Mouse (Mus musculus) limb, embryonic 13.5 days (tissue): ENCODE results near the gene Chaf1a. TPM values are rescaled to one million over a fixed set of nuclear protein-coding genes. Genes with fewer than 3 reads are reported as not detected.
A peak's percentile ranks its signal among the peaks of the same experiment; 100 is the strongest.

Source experiments
- ATAC-seq: fragments of 200-750 bp; cut with Nextera tagmentation; 2 replicates; pipeline ENCODE4 v1.8.0; 2017; ENCODE audit warnings: low read depth, moderate number of reproducible peaks, moderate TSS enrichment; ENCODE audit not compliant: low FRiP score
- H3K27ac ChIP-seq: fragments of 300-500 bp; sonication (generic); 2 replicates; pipeline ENCODE4 v1.5.1; 2015; ENCODE audit warnings: inconsistent platforms, mild to moderate bottlenecking, moderate library complexity
- H3K27me3 ChIP-seq: fragments of 300-500 bp; sonication (generic); 2 replicates; pipeline ENCODE4 v1.6.1; 2015; ENCODE audit warnings: mild to moderate bottlenecking, inconsistent platforms
- H3K36me3 ChIP-seq: fragments of 300-500 bp; sonication (generic); 2 replicates; pipeline ENCODE4 v1.6.1; 2015; ENCODE audit warnings: inconsistent platforms, mild to moderate bottlenecking, moderate library complexity
- H3K4me1 ChIP-seq: fragments of 300-500 bp; sonication (generic); 2 replicates; pipeline ENCODE4 v1.6.1; 2015; ENCODE audit warnings: inconsistent platforms
- H3K4me2 ChIP-seq: fragments of 300-500 bp; sonication (generic); replicated peaks from 2 replicates; pipeline ENCODE4 v1.6.1; 2015; ENCODE audit warnings: inconsistent platforms, mild to moderate bottlenecking, moderate library complexity
- H3K4me3 ChIP-seq: fragments of 300-500 bp; sonication (generic); 2 replicates; pipeline ENCODE4 v1.5.1; 2015; ENCODE audit warnings: moderate library complexity, mild to moderate bottlenecking, inconsistent platforms
- H3K9ac ChIP-seq: fragments of 300-500 bp; sonication (generic); 2 replicates; pipeline ENCODE4 v1.6.1; 2015; ENCODE audit warnings: mild to moderate bottlenecking, inconsistent platforms
- H3K9me3 ChIP-seq: fragments of 300-500 bp; sonication (generic); 2 replicates; pipeline ENCODE4 v1.6.1; 2016; ENCODE audit warnings: inconsistent platforms
- WGBS: fragments of 180-500 bp; shearing (Covaris S2); methylation state at CpG from one replicate; pipeline ENCODE4 v1.1.7; 2015; 5-methylcytosine and 5-hydroxymethylcytosine counted together
- polyA plus RNA-seq: library from polyadenylated mRNA; unstranded; fragments of >200 nt; fragmentation: Nextera tagmentation; extraction: Ambion mirVana; gene quantifications from 2 replicates; pipeline ENCODE4 v1.2.1, GENCODE M21; 2015

The Chaf1a gene
- polyA plus RNA-seq, 1 experiment from 2014 or later: 29.0 TPM

DNA sequence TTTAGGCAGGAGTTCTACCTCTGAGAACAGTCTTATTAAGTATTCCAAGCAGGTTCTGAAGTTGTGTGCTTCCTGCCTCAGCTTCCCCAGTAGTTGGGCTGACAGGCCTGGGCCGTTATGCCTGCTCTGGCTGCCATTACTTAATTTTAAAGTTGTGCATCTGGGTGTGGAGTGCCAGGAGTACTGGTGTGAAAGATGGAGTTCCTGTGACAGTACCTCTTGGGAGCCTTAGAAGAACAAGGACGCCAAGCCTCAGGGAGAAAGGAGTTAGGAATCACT is 30.3 kb upstream of the Chaf1a start:
- no peak for ATAC-seq
- peak overlapping the region; percentile 84 for H3K4me3 ChIP-seq
- H3K9ac ChIP-seq: peak overlapping the region; percentile 86
- no peaks in the 10 kb centered on the region for H3K9me3 ChIP-seq
- peaks cover 24% of the 10 kb centered on the region for H3K4me1 ChIP-seq
- H3K36me3 ChIP-seq: peaks cover 39% of the 10 kb centered on the region
- 0 out of 2 replicates have a peak overlapping the region, but pooled peaks have one; percentile 93 for H3K27ac ChIP-seq
- H3K4me2 ChIP-seq: peak overlapping the region; percentile 99
- 30% methylated on average over 2 of the region's 2 CpGs for WGBS
- H3K27me3 ChIP-seq: peaks cover 6% of the 10 kb centered on the region; the same call in 1 of the 2 replicates

GRCm38 (mm10) chr17:56010255-56010654 is 30.0 kb upstream of the Chaf1a start:
- no peak overlapping the region for H3K27ac ChIP-seq
- H3K27me3 ChIP-seq: peaks cover 2% of the 10 kb centered on the region; the same call in 1 of the 2 replicates
- peaks cover 24% of the 10 kb centered on the region for H3K4me1 ChIP-seq
- H3K9ac ChIP-seq: peak overlapping the region; percentile 86
- H3K4me3 ChIP-seq: peak overlapping the region; percentile 84
- H3K9me3 ChIP-seq: no peaks in the 10 kb centered on the region
- ATAC-seq: no peak
- peaks cover 43% of the 10 kb centered on the region for H3K36me3 ChIP-seq
- peak overlapping the region; percentile 99 for H3K4me2 ChIP-seq
- 65% methylated on average over 14 of the region's 14 CpGs for WGBS

- Histone ChIP-seq H3K4me1 (peaks cover 24% of the 10 kb centered on the region), H3K9me3 (no peaks in the 10 kb centered on the region), H3K9ac (peak overlapping the region; percentile 86), H3K36me3 (peaks cover 47% of the 10 kb centered on the region), H3K4me2 (peak overlapping the region; percentile 99), H3K27me3 (no peaks in the 10 kb centered on the region), H3K4me3 (peak overlapping the region; percentile 84), H3K27ac (no peak overlapping the region)
- WGBS: 8% methylated on average over 9 of the region's 9 CpGs
- no peak for ATAC-seq
Observed at GRCm38 (mm10) chr17:56010681-56011080, 29.6 kb upstream of the Chaf1a start.

- WGBS: 84% methylated on average over 7 of the region's 7 CpGs
- H3K4me1 ChIP-seq: peaks cover 24% of the 10 kb centered on the region
- H3K4me2 ChIP-seq: no peak overlapping the region
- peaks cover 54% of the 10 kb centered on the region for H3K36me3 ChIP-seq
- no peak overlapping the region for H3K4me3 ChIP-seq
- H3K27me3 ChIP-seq: no peaks in the 10 kb centered on the region
- no peak overlapping the region for H3K9ac ChIP-seq
- H3K27ac ChIP-seq: no peak overlapping the region
- ATAC-seq: no peak
- no peaks in the 10 kb centered on the region for H3K9me3 ChIP-seq
Observed at GRCm38 (mm10) chr17:56011441-56011840, 28.8 kb upstream of the Chaf1a start.

GRCm38 (mm10) chr17:56015293-56015692 is 24.9 kb upstream of the Chaf1a start:
- H3K9ac ChIP-seq: no peak overlapping the region
- H3K36me3 ChIP-seq: peaks cover 93% of the 10 kb centered on the region
- H3K27me3 ChIP-seq: no peaks in the 10 kb centered on the region
- WGBS: 95% methylated on average over 9 of the region's 9 CpGs
- peaks cover 8% of the 10 kb centered on the region for H3K4me1 ChIP-seq
- H3K9me3 ChIP-seq: no peaks in the 10 kb centered on the region
- H3K27ac ChIP-seq: no peak overlapping the region
- no peak overlapping the region for H3K4me3 ChIP-seq
- no peak for ATAC-seq
- no peak overlapping the region for H3K4me2 ChIP-seq

DNA sequence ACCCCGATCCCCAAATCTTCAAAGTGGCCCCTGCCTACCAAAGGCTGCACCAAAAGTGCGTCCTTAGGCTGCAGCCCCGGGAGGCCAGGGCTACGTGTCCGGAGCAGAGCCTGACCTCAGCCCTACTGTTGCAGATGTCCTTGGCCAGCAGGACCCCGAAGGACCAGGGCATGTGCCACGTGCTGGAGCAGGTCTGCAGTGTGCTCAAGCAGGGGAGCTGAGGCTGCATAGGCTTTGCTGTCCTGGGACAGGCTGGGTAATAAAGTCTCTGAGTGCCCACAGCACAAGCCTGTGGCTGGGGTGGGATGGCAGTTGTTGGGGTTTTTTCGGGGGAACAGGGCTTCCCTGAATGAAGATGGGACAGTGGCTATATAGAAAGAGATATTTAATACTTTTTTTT is 23.9 kb upstream of the Chaf1a start:
- Histone ChIP-seq H3K9ac (no peak overlapping the region), H3K27me3 (no peaks in the 10 kb centered on the region), H3K36me3 (peaks cover 94% of the 10 kb centered on the region), H3K4me1 (no peaks in the 10 kb centered on the region), H3K9me3 (no peaks in the 10 kb centered on the region), H3K27ac (no peak overlapping the region), H3K4me2 (no peak overlapping the region), H3K4me3 (no peak overlapping the region)
- ATAC-seq: no peak
- WGBS: 87% methylated on average over 8 of the region's 8 CpGs

- Histone ChIP-seq H3K9me3 (no peaks in the 10 kb centered on the region), H3K36me3 (peaks cover 92% of the 10 kb centered on the region), H3K27me3 (no peaks in the 10 kb centered on the region), H3K9ac (no peak overlapping the region), H3K27ac (no peak overlapping the region), H3K4me3 (no peak overlapping the region), H3K4me1 (0 out of 2 replicates have a peak, but pooled peaks cover 3% of the 10 kb centered on the region), H3K4me2 (no peak overlapping the region)
- WGBS: 81% methylated on average over 15 of the region's 15 CpGs
- no peak for ATAC-seq
Observed at GRCm38 (mm10) chr17:56016793-56017785, 23.1 kb upstream of the Chaf1a start.

- peaks cover 86% of the 10 kb centered on the region for H3K36me3 ChIP-seq
- no peak overlapping the region for H3K4me3 ChIP-seq
- ATAC-seq: no peak
- H3K27me3 ChIP-seq: no peaks in the 10 kb centered on the region
- no peak overlapping the region for H3K27ac ChIP-seq
- H3K4me1 ChIP-seq: 0 out of 2 replicates have a peak, but pooled peaks cover 3% of the 10 kb centered on the region
- 92% methylated on average over 7 of the region's 7 CpGs for WGBS
- H3K9me3 ChIP-seq: no peaks in the 10 kb centered on the region
- 0 out of 2 replicates have a peak overlapping the region, but pooled peaks have one; percentile 31 for H3K9ac ChIP-seq
- H3K4me2 ChIP-seq: no peak overlapping the region
Observed at GRCm38 (mm10) chr17:56017848-56018247, 22.4 kb upstream of the Chaf1a start.

- Histone ChIP-seq H3K9me3 (no peaks in the 10 kb centered on the region), H3K27me3 (no peaks in the 10 kb centered on the region), H3K27ac (no peak overlapping the region), H3K9ac (0 out of 2 replicates have a peak overlapping the region, but pooled peaks have one; percentile 31), H3K36me3 (peaks cover 86% of the 10 kb centered on the region), H3K4me3 (no peak overlapping the region), H3K4me2 (no peak overlapping the region), H3K4me1 (0 out of 2 replicates have a peak, but pooled peaks cover 3% of the 10 kb centered on the region)
- 79% methylated on average over 20 of the region's 20 CpGs for WGBS
- ATAC-seq: 0 out of 2 replicates have a peak, but pooled peaks have one; percentile 22
Observed at GRCm38 (mm10) chr17:56018347-56019131, 21.7 kb upstream of the Chaf1a start.

- Histone ChIP-seq H3K27ac (no peak overlapping the region), H3K27me3 (no peaks in the 10 kb centered on the region), H3K4me2 (no peak overlapping the region), H3K4me1 (0 out of 2 replicates have a peak, but pooled peaks cover 5% of the 10 kb centered on the region), H3K9ac (no peak overlapping the region), H3K9me3 (no peaks in the 10 kb centered on the region), H3K36me3 (peaks cover 84% of the 10 kb centered on the region), H3K4me3 (no peak overlapping the region)
- ATAC-seq: no peak
- 91% methylated on average over 6 of the region's 6 CpGs for WGBS
Observed at GRCm38 (mm10) chr17:56020400-56021084, 19.7 kb upstream of the Chaf1a start.

DNA sequence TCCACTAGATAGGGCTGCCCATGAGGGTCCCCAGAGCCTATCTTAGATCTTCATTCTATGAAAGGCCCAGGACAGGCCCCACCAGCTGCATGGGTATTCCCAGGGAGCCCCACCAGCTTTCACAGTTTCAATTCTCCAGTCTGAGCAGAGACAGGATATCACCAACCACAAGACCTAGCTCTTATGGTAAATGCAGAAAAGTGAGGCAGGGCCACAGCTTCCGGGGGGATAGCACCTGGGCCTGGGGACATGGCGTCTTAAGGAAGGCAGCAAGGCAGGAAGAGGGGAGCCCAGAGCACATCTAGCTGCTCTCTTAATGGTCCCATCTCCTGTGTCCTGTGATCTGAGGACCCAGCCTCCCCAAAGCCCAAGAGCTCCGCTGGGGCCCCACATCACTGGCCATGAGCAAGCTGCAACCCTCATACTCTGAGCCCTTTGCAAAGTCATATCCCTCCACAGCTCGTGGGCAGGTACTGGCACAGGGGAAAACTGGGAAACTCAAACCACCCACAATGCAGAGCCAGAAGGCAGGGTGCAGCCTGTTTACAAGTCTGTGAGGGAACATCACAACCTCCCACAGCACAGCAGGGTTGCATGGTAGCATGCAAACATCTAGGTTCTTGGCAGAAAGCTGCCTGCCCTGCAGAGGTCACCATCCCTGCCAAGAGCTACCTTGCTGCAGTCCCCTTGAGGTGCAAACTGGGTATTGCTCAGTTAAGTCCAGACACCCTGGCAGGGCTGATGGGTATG is 18.9 kb upstream of the Chaf1a start:
- Histone ChIP-seq H3K4me1 (0 out of 2 replicates have a peak, but pooled peaks cover 5% of the 10 kb centered on the region), H3K27me3 (no peaks in the 10 kb centered on the region), H3K36me3 (peaks cover 76% of the 10 kb centered on the region), H3K4me2 (no peak overlapping the region), H3K4me3 (no peak overlapping the region), H3K27ac (no peak overlapping the region), H3K9ac (no peak overlapping the region), H3K9me3 (no peaks in the 10 kb centered on the region)
- no peak for ATAC-seq
- WGBS: 79% methylated on average over 4 of the region's 4 CpGs
